Mouse (Mus musculus) stomach, postnatal 0 days (tissue): ENCODE measurements around the gene Zswim7.

Experiments used
- CTCF ChIP-seq: IDR thresholded peaks from 2 replicates; pipeline ENCODE4 v1.5.1; 2016; ENCODE audit warnings: antibody characterized with exemption, low read depth, mild to moderate bottlenecking, moderate library complexity
- EP300 ChIP-seq: optimal IDR thresholded peaks from 2 replicates; pipeline ENCODE3; 2016; ENCODE audit warnings: antibody characterized with exemption

DNA sequence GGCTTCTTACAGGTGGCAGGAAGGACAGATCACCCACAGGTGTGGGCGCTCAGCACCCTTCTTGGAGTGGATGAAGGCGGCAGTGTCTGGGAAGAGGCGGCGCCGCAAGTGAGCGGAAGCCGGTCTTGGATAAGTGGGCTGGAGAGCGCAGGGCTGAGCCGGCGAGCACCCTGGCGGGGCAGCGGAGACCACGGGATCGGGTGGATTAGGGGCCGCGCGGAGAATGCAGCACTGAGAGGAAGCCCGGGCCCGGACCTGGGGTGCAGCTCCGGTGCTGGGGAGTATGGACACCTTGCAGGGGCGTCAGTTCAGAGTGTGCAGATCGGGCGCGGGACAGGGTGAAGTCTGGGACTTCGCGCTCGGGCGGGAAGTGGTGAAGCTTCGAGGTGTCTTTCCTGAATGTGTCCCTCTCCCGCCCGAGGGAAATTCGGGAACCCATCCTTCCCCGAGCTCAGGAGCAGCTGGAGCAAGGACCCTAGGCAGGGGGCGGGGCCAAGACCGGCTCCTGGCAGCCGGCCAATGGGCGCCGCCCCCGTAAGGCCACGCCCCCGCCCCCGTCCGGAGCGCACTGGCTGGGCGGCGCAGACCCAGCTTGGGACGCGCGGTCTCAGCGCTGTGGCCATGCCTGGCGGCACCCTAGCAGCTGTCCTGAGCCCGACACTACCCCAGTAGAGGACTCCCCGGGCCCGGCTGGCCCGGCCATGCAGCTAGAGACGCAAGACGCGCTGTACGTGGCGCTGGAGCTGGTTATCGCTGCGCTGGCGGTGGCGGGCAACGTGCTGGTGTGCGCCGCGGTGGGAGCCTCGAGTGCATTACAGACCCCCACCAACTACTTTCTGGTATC, 32.6 kb downstream of the Zswim7 start, which contains the start of gene Adora2b:
- no peak for TF ChIP-seq EP300
- TF ChIP-seq CTCF, result no peak
